Mouse (Mus musculus) liver, adult 2 months (tissue): Measurements from ENCODE around the gene Gm45717. TPM values are rescaled to one million over a fixed set of nuclear protein-coding genes. Genes with fewer than 3 reads are reported as not detected.

ENCODE experiments used
- DNase-seq: peaks from one replicate; pipeline ENCODE4 v3.0.0-alpha.2; 2011; ENCODE audit warnings: low read depth, low spot score; ENCODE audit errors: extremely low read depth
- H3K27ac ChIP-seq: fragments of 200-500 bp; replicated peaks from 2 replicates; pipeline ENCODE4 v1.5.1; 2012; ENCODE audit warnings: low read depth, mild to moderate bottlenecking, control low read depth, inconsistent platforms, low read length; ENCODE audit not compliant: insufficient read depth
- H3K27me3 ChIP-seq: fragments of 200-500 bp; 2 replicates; pipeline ENCODE4 v1.6.1; 2012; ENCODE audit warnings: mild to moderate bottlenecking, moderate library complexity, low read length, inconsistent platforms; ENCODE audit not compliant: control insufficient read depth, insufficient read depth
- H3K36me3 ChIP-seq: fragments of 200-500 bp; 2 replicates; pipeline ENCODE4 v1.6.1; 2012; ENCODE audit warnings: low read length, inconsistent platforms; ENCODE audit not compliant: control insufficient read depth, insufficient read depth
- H3K4me1 ChIP-seq: fragments of 200-500 bp; 2 replicates; pipeline ENCODE4 v1.6.1; 2011; ENCODE audit warnings: low read length; ENCODE audit not compliant: control insufficient read depth, insufficient read depth
- H3K4me3 ChIP-seq: fragments of 200-500 bp; 2 replicates; pipeline ENCODE4 v1.5.1; 2011; ENCODE audit warnings: low read depth, mild to moderate bottlenecking, control low read depth, low read length, moderate library complexity; ENCODE audit not compliant: insufficient read depth
- H3K79me2 ChIP-seq: fragments of 200-500 bp; 2 replicates; pipeline ENCODE4 v1.6.1; 2012; ENCODE audit warnings: inconsistent platforms, mild to moderate bottlenecking, low read length, moderate library complexity; ENCODE audit not compliant: control insufficient read depth, insufficient read depth
- H3K9ac ChIP-seq: fragments of 200-500 bp; 2 replicates; pipeline ENCODE4 v1.6.1; 2012; ENCODE audit warnings: low read depth, mild to moderate bottlenecking, control low read depth, inconsistent platforms, low read length
- CTCF ChIP-seq: fragments of 200-500 bp; IDR thresholded peaks from 2 replicates; pipeline ENCODE4 v1.5.1; 2011; ENCODE audit warnings: low read depth, low read length, control low read depth
- POLR2A ChIP-seq: fragments of 200-500 bp; IDR thresholded peaks from 2 replicates; pipeline ENCODE4 v1.6.1; 2011; ENCODE audit warnings: low read length, control low read depth; ENCODE audit not compliant: insufficient read depth; ENCODE audit errors: extremely low read depth
- WGBS: fragments of 180-500 bp; shearing (Covaris S2); methylation state at CpG from one replicate; pipeline ENCODE4 v1.1.7; 2018; 5-methylcytosine and 5-hydroxymethylcytosine counted together
- polyA plus RNA-seq: library from polyadenylated mRNA; depleted of rRNA; stranded (reverse); fragments of >200 nt; gene quantifications from 2 replicates; pipeline ENCODE4 v1.2.3, GENCODE M21; 2012
- total RNA-seq: library from RNA; depleted of rRNA; stranded (reverse); fragments of >200 nt; gene quantifications from 2 replicates; pipeline ENCODE4 v1.2.3, GENCODE M21; 2014

Gene Gm45717
- total and polyA plus RNA-seq, 2 experiments, result not detected

DNA sequence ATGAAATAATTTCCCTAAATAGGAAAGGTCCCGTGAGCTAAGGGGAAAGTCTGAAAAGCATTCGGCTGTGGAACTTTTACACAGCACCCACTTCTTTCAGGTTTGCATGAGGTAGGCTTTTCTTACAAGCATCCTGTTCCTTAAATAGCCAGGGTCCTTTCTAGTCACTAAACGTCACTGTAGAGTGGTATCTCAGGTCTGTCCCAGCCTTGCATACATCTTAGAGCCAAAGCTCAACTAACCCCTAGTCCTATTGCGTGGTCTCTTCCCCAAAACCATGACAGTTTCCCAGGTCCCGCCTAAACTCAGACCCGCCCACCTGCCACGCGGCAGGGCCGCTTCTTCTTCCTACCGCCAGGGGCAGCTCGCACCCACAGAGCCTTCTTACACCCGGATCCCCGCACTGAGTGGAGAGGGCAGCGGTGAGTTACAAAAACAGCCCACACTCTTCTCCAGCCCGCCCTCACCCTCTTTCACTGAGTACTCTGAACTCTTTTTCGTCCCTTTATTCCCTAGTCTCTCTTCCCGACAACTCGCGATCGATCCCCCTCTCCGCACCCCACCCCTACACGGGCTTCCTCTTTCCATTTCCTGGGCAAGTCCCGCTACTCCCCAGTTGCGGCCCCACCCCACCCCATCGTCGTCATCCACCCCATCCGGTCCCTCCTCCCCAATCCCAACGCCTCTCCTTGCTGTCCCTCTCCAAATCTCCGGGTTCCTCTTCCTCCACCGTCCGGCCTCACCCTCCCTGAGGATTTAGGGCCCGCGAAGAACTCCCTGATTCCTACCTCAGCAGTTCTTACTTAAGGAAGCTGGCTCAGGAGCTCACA lies 14.3 kb downstream of the Gm45717 start, which contains the start of gene Pgghg:
TSS of gene Pgghg (plus strand) at position 170 of the 830 bp plus-strand sequence.
- Histone ChIP-seq H3K4me3 (peak within 1 kb of the TSS; percentile 65), H3K36me3 (no peaks in the 10 kb centered on the region), H3K27me3 (no peaks in the 10 kb centered on the region), H3K9ac (peak within 1 kb of the TSS; percentile 93), H3K27ac (peak within 1 kb of the TSS; percentile 100), H3K79me2 (no peaks in the 10 kb centered on the region; the same call in 1 of the 2 replicates), H3K4me1 (peaks cover 5% of the 10 kb centered on the region; the same call in 1 of the 2 replicates)
- WGBS, result 1% methylated on average over 33 of the region's 33 CpGs
- peak; percentile 91 for TF ChIP-seq POLR2A
- TF ChIP-seq CTCF, result peak; percentile 94
- DNase-seq, result peak; percentile 90

DNA sequence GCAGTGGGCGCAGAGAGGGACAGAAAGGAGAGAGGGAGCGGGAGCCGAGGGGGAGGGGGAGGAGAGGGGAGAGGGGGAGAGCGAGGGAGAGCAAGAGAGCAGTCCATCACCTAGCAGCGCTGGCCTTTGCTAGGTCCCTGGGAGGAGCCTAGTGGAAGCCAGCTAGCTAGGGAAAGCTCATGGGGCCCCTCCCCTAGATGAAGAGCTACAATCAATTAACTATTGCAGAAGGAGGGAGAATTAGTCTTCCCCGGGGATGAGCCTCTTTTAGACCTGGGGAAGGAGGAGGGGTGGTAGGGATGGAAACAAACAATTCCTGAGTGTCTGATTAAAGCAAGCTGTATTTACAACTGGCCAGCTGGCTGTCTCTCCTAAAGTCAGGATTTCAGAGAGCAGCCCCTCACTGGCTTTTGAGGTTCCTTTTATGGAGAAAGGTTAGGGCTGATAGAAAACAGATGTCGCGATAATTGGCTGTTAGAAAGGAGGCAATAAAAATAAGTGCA lies 16.0 kb downstream of the Gm45717 start:
- H3K4me1 ChIP-seq, result peaks cover 5% of the 10 kb centered on the region; the same call in 1 of the 2 replicates
- no peak overlapping the region for H3K9ac ChIP-seq
- no peaks in the 10 kb centered on the region for H3K27me3 ChIP-seq
- no peak for TF ChIP-seq CTCF
- no peak for TF ChIP-seq POLR2A
- no peaks in the 10 kb centered on the region; the same call in 1 of the 2 replicates for H3K79me2 ChIP-seq
- 50% methylated on average over 8 of the region's 8 CpGs for WGBS
- H3K36me3 ChIP-seq, result no peaks in the 10 kb centered on the region
- H3K27ac ChIP-seq, result no peak overlapping the region
- no peak for DNase-seq
- H3K4me3 ChIP-seq, result no peak overlapping the region

GRCm38 (mm10) chr7:140938896-140939295 lies 16.8 kb downstream of the Gm45717 start:
- no peak for DNase-seq
- no peak overlapping the region for H3K4me3 ChIP-seq
- no peaks in the 10 kb centered on the region; the same call in 1 of the 2 replicates for H3K79me2 ChIP-seq
- TF ChIP-seq CTCF, result no peak
- H3K36me3 ChIP-seq, result no peaks in the 10 kb centered on the region
- 74% methylated on average over 2 of the region's 2 CpGs for WGBS
- H3K27me3 ChIP-seq, result no peaks in the 10 kb centered on the region
- H3K9ac ChIP-seq, result no peak overlapping the region
- H3K27ac ChIP-seq, result no peak overlapping the region
- peaks cover 5% of the 10 kb centered on the region; the same call in 1 of the 2 replicates for H3K4me1 ChIP-seq

DNA sequence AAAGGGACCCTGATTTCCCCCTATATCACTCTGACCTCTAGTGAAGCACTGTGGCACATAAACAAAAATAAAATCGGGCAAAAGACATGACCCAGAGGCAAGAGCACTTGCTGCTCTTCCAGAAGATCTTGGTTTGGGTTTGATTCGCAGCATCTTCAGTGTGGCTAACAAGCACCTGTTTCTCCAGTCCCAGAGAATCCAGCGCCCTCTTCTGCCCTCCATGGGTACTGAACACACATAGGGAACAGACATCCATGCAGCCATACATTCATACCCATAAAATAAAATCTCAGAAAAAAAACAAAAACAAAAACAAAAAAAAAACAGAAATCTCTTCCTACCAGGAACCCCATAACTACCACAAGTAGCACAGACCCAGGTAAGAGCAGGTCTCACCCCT lies 17.3 kb downstream of the Gm45717 start:
- H3K27me3 ChIP-seq, result no peaks in the 10 kb centered on the region
- no peak overlapping the region for H3K27ac ChIP-seq
- no peaks in the 10 kb centered on the region; the same call in 1 of the 2 replicates for H3K79me2 ChIP-seq
- peaks cover 5% of the 10 kb centered on the region; the same call in 1 of the 2 replicates for H3K4me1 ChIP-seq
- TF ChIP-seq POLR2A, result no peak
- peak; percentile 67 for TF ChIP-seq CTCF
- peak; percentile 58 for DNase-seq
- WGBS, result 57% methylated on average over 3 of the region's 3 CpGs
- H3K4me3 ChIP-seq, result no peak overlapping the region
- H3K36me3 ChIP-seq, result no peaks in the 10 kb centered on the region
- no peak overlapping the region for H3K9ac ChIP-seq

DNA sequence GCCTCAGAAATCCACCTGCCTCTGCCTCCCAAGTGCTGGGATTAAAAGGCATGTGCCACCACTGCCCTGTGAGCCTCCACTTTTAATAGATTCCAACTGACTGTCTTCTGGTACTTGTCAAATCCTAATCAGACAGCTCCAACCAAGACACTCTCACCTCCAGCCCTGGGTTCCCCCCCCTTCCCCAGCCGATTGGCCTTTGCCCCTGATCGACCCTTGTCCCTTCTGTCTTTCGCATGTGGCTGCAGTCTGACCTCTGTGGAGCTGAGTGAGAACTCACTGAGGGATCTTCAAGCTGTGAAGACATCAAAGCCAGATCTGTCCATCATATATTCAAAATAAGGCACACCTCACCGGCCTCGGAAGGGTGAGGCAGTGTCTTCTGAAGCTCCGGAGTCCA lies 28.6 kb downstream of the Gm45717 start:
- Histone ChIP-seq H3K4me3 (no peak overlapping the region), H3K27me3 (no peaks in the 10 kb centered on the region), H3K79me2 (no peaks in the 10 kb centered on the region), H3K4me1 (peaks cover 24% of the 10 kb centered on the region), H3K36me3 (peaks cover 30% of the 10 kb centered on the region), H3K27ac (no peak overlapping the region; the same call in 1 of the 2 replicates), H3K9ac (no peak overlapping the region)
- WGBS, result 66% methylated on average over 6 of the region's 6 CpGs
- no peak for TF ChIP-seq POLR2A
- TF ChIP-seq CTCF, result no peak
- DNase-seq, result peak; percentile 77
